Mouse (Mus musculus) liver, embryonic 16.5 days (tissue): ENCODE measurements at regions not wholly inside any gene's neighbourhood (a gene's known extent, or its start where the extent isn't known, plus 50 kb on each side); places are given as distances from the start of the nearest gene placed in this dataset.

Source experiments
- ATAC-seq: fragments of 200-750 bp; cut with Nextera tagmentation; 2 replicates; pipeline ENCODE4 v1.8.0; 2017; ENCODE audit warnings: low read depth, mild to moderate bottlenecking, moderate number of reproducible peaks, moderate library complexity
- H3K27ac ChIP-seq: fragments of 300-500 bp; sonication (generic); 2 replicates; pipeline ENCODE4 v1.5.1; 2014; ENCODE audit warnings: mild to moderate bottlenecking, low read length
- H3K27me3 ChIP-seq: fragments of 300-500 bp; sonication (generic); 2 replicates; pipeline ENCODE4 v1.6.1; 2014; ENCODE audit warnings: low read depth, low read length, mixed read lengths; ENCODE audit not compliant: control insufficient read depth, insufficient read depth
- H3K36me3 ChIP-seq: fragments of 300-500 bp; sonication (generic); 2 replicates; pipeline ENCODE4 v1.6.1; 2014; ENCODE audit warnings: mild to moderate bottlenecking; ENCODE audit not compliant: control insufficient read depth, insufficient read depth
- H3K4me1 ChIP-seq: fragments of 300-500 bp; sonication (generic); 2 replicates; pipeline ENCODE4 v1.6.1; 2014; ENCODE audit warnings: low read depth, low read length, mixed read lengths; ENCODE audit not compliant: control insufficient read depth
- H3K4me2 ChIP-seq: fragments of 300-500 bp; sonication (generic); 2 replicates; pipeline ENCODE4 v1.6.1; 2014; ENCODE audit warnings: low read depth, low read length, mixed read lengths
- H3K4me3 ChIP-seq: fragments of 300-500 bp; sonication (generic); 2 replicates; pipeline ENCODE4 v1.5.1; 2014; ENCODE audit warnings: low read depth, mild to moderate bottlenecking, low read length
- H3K9ac ChIP-seq: fragments of 300-500 bp; sonication (generic); 2 replicates; pipeline ENCODE4 v1.6.1; 2014; ENCODE audit warnings: low read depth, low read length
- H3K9me3 ChIP-seq: fragments of 300-500 bp; sonication (generic); replicated peaks from 2 replicates; pipeline ENCODE4 v1.6.1; 2016; ENCODE audit warnings: low read length; ENCODE audit not compliant: control insufficient read depth
- WGBS: fragments of 180-500 bp; shearing (Covaris S2); extraction: QIAGEN DNeasy Blood & Tissue Kit; methylation state at CpG from one replicate; pipeline ENCODE4 v1.1.7; 2014; ENCODE audit not compliant: insufficient replicate concordance; 5-methylcytosine and 5-hydroxymethylcytosine counted together

GRCm38 (mm10) chr13:111373281-111373680 is 116.6 kb downstream of the Gpbp1 start:
- no peak overlapping the region for H3K4me2 ChIP-seq
- H3K4me3 ChIP-seq: no peak overlapping the region
- H3K9ac ChIP-seq: no peak overlapping the region
- 57% methylated on average over 6 of the region's 6 CpGs for WGBS
- H3K9me3 ChIP-seq: no peaks in the 10 kb centered on the region
- no peak overlapping the region for H3K27ac ChIP-seq
- no peaks in the 10 kb centered on the region for H3K36me3 ChIP-seq
- no peaks in the 10 kb centered on the region for H3K4me1 ChIP-seq
- no peaks in the 10 kb centered on the region for H3K27me3 ChIP-seq
- no peak for ATAC-seq

GRCm38 (mm10) chr13:111373801-111374200 is 116.1 kb downstream of the Gpbp1 start:
- WGBS: 65% methylated on average over 1 of the region's 1 CpGs
- Histone ChIP-seq H3K27me3 (no peaks in the 10 kb centered on the region), H3K9ac (no peak overlapping the region), H3K36me3 (no peaks in the 10 kb centered on the region), H3K4me1 (no peaks in the 10 kb centered on the region), H3K27ac (no peak overlapping the region), H3K9me3 (no peaks in the 10 kb centered on the region), H3K4me3 (no peak overlapping the region), H3K4me2 (no peak overlapping the region)
- ATAC-seq: no peak
